Mouse (Mus musculus) ovary, postnatal 36 days (tissue): ENCODE measurements around the gene Cdipt.
A peak's percentile ranks its signal among the peaks of the same experiment; 100 is the strongest.

Experiments used
- DNase-seq: peaks from one replicate; pipeline ENCODE4 v3.0.0; 2022; ENCODE audit warnings: low spot score, mixed read lengths

Cdipt gene

GRCm38 (mm10) chr7:126975893-126975949 is at the start of gene Cdipt:
Cdipt (plus strand) TSS chr7:126975914.
- DNase-seq = no peak

GRCm38 (mm10) chr7:126926299-126926698 is 49.4 kb upstream of the Cdipt start:
- DNase-seq = no peak

- DNase-seq = peak; percentile 94
Observed at GRCm38 (mm10) chr7:126928384-126929037, 47.2 kb upstream of the Cdipt start, which contains the start of gene Kctd13. Kctd13 (plus strand) TSS chr7:126928879.

- no peak for DNase-seq
Observed at GRCm38 (mm10) chr7:126929046-126929445, 46.7 kb upstream of the Cdipt start.

- no peak for DNase-seq
Observed at GRCm38 (mm10) chr7:126932652-126933051, 43.1 kb upstream of the Cdipt start.

GRCm38 (mm10) chr7:126941171-126941570 is 34.5 kb upstream of the Cdipt start:
- DNase-seq = no peak

GRCm38 (mm10) chr7:126941801-126942200 is 33.9 kb upstream of the Cdipt start:
- no peak for DNase-seq

- peak; percentile 28 for DNase-seq
Observed at GRCm38 (mm10) chr7:126946530-126946929, 29.2 kb upstream of the Cdipt start.

- no peak for DNase-seq
Observed at GRCm38 (mm10) chr7:126948626-126949025, 27.1 kb upstream of the Cdipt start.

GRCm38 (mm10) chr7:126949403-126949792 is 26.3 kb upstream of the Cdipt start, which contains the start of gene Asphd1:
Asphd1 (minus strand) TSS chr7:126949582.
- DNase-seq = no peak

GRCm38 (mm10) chr7:126949793-126950646 is 25.7 kb upstream of the Cdipt start, which contains the start of gene Sez6l2:
Sez6l2 (plus strand) TSS chr7:126950563.
- DNase-seq = peak; percentile 92

- DNase-seq = no peak
Observed at GRCm38 (mm10) chr7:126950647-126951615, 24.8 kb upstream of the Cdipt start.

GRCm38 (mm10) chr7:126951741-126952140 is 24.0 kb upstream of the Cdipt start:
- no peak for DNase-seq

GRCm38 (mm10) chr7:126952646-126953045 is 23.1 kb upstream of the Cdipt start:
- no peak for DNase-seq

GRCm38 (mm10) chr7:126955125-126955524 is 20.6 kb upstream of the Cdipt start:
- no peak for DNase-seq

- DNase-seq = no peak
Observed at GRCm38 (mm10) chr7:126959780-126960179, 15.9 kb upstream of the Cdipt start.

- no peak for DNase-seq
Observed at GRCm38 (mm10) chr7:126961095-126961494, 14.6 kb upstream of the Cdipt start.

GRCm38 (mm10) chr7:126961965-126962364 is 13.7 kb upstream of the Cdipt start:
- DNase-seq = no peak

- peak; percentile 52 for DNase-seq
Observed at GRCm38 (mm10) chr7:126963548-126964286, 12.0 kb upstream of the Cdipt start.

GRCm38 (mm10) chr7:126965568-126965967 is 10.1 kb upstream of the Cdipt start:
- no peak for DNase-seq

GRCm38 (mm10) chr7:126967361-126967760 is 8.4 kb upstream of the Cdipt start:
- no peak for DNase-seq

GRCm38 (mm10) chr7:126975493-126975892 is 221 bp upstream of the Cdipt start:
- DNase-seq = peak; percentile 34
